Mouse (Mus musculus) induced T-regulatory cell, adult 2 months (primary cell): Measurements from ENCODE around the gene Ttll9.
A peak's percentile ranks its signal among the peaks of the same experiment; 100 is the strongest.

Experiments used
- DNase-seq: peaks from one replicate; pipeline ENCODE4 v3.0.0-alpha.2; 2012; ENCODE audit warnings: low read depth

The Ttll9 gene

DNA sequence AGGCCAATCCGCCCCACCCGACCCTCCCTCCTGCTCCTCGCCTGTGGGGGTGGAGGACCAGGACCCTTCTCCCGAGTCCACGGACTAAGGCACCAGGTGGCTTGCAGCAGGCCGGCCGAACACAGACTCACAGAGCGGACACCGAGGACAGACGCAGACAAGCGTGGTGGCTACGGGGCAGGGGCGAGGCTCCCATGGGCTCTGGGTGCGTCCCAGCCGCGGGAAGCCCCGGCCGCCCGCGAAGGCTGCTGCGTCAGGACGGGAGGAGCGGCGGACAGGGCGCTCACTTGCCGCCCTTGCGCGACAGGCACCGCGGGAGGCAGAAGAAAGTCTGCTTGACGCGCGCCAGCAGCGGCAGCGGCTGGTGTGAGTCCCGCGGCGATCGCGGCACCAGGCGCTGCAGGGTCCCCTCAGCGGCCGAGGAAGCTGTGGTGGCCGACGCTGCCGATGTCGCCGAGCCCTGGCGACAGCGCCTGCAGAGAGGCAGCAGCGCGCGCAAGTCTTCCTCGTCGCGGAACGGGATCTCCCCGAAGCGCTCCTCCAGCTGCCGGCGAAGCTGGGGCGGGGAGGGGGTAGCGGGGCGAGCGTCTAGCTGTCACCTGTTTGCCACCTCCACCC, 19.3 kb upstream of the Ttll9 start:
- DNase-seq, result no peak

DNA sequence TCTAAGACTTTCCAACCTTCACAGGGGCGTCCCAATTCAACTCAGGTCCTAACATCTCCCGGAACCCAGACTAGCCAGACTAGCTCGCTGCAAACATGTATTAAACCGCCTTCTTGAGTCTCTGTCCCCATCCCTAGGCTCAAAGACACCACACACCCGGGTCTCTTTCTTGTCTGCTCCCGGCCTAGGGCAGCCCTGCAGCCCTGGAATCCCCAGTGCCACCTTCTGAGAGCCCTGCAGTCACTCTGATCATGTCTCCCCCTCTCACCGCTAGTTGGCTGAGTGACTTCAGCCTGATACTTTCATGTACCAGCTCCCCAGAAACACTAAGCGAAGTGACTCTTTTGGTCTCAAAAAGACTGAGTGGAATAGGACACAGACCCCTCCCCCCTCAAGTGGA, 18.7 kb upstream of the Ttll9 start:
- DNase-seq, result no peak

DNA sequence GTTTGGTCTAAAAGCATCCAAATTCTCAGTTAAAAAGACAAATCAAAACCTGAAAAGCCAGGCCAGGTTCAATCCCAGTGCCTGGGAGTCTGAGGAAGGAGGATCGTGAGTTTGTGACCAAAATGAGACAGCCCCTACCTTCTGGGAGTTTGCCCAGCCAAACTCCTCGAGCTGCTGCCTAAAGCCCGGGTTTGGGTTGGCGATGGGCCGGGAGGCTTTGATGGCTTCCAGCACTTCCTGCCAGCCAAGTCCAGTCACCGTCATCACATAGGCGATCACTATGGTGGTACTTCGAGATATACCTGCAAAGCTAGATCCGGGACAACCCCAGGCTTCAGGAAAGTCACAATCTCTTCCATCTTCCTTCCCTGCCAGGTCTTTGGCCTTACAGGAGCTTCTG, 18.3 kb upstream of the Ttll9 start:
- no peak for DNase-seq

DNA sequence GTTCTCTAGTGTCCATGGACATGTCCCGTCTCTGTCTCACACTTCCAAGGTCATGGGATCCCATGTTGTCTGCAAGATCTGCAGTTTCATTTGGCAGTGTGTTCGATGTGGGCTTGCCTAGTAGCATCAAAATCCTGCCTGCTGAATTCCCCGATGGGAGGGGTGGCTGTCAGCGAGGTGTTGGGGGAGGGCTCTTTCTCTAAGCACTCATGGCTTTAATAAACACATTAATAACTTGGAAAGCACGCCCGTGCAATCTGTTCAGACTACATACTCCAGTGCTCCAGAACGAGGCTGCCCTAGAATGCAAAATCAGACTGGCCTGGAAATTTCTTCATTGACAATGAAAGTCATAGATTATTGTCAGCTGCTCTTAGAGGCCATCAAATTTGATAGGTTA, 15.2 kb upstream of the Ttll9 start:
- DNase-seq, result no peak

DNA sequence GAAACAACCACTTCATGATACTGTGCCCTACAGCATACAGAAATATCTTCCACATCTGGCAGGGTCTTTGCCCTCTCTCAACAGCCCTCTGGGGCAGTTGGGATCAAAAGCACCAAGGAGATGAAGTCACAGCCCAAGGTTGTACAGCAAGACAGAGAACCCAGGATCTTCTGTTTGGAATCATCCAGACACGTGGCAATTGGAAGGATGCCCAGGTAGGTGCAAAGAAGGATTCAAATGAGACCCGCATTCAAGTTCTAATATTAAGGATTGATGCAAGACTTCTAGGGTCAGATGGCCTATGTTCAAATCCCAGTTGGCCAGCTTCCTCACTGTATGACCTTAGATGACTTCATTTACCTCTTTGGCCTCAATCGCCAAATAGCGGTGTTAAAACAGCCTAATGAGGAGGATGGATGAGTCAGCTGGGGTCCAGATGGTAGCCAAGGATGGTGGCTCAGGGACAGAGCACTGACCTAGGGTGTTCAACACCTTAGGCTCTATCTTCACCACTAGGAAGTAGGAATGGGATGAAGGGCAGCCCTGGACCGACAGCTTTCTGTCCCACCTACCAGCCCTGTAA, 13.8 kb upstream of the Ttll9 start:
- no peak for DNase-seq

DNA sequence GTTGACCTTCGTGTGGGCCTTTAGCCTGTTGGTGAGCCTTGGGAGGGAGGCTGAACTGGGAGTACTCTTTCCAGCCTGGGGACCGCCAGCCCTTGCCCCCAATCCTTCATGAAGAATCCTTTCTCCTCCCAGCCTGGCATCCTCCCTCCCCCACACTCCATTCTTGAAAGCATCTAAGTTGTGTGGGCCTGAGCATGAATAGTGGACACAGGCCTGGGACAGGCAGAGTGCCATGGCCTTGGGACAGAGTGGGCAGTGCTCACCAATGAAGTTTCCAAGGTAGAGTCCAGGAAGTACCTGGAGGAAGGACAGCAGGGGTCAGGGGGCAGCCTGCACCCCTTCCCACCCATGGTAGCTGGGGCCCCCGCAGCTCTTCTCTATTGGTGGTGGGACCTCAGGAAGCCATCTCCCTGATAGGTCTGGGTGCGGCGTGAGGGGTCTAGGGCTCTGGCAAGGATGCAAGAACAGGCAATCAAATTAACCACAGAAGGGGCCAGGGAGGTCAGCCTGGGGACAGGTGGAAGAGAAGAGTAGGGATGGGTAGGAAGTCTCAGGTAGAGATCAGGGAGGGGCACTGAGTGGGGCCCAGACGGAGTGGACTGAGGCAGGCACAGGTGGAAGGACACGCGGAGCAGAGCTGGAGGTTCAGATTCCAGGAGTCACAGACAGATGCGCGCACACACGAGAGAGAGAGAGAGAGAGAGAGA, 11.8 kb upstream of the Ttll9 start:
- no peak for DNase-seq

DNA sequence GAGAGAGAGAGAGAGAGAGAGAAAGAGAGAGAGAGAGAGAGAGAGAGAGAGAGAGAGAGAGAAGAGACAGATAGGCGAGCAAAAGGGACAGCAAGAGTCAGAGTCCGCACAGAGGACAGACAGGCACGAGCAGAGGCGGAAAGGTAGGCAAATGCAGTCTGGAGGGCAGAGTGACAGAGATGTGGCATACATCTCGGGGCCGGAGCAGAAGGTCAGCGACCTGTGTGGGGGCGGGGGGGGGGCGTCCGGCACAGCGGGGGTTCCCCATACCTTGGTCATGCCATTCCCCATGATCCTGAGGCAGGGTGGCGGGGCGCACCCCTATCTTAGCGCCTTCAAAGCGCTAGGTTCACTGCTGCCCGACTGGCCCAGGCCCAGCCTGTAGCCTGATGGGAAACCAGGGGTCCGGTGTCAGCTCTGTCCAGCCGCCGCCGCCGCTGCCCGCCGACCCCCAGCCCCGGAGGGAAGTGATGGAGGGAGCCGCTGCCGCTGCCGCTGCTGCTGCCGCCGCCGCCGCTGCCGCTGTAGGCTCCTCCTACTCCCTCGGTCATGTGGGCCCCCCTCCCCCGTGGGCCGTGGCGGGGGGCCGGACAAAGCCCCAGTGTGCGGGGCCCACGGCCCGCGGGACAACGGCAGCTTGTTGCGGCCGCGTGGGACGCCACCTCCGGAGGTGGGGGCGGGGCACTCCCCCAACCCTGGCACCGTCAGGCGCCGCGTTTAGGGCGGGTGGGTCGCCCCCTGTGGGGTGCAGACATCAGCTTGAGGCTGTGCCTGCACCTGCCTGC, 11.0 kb upstream of the Ttll9 start, which contains the start of gene Dusp15:
Gene Dusp15, minus strand, starts transcription at position 634 of the 785 bp plus-strand sequence.
- no peak for DNase-seq

DNA sequence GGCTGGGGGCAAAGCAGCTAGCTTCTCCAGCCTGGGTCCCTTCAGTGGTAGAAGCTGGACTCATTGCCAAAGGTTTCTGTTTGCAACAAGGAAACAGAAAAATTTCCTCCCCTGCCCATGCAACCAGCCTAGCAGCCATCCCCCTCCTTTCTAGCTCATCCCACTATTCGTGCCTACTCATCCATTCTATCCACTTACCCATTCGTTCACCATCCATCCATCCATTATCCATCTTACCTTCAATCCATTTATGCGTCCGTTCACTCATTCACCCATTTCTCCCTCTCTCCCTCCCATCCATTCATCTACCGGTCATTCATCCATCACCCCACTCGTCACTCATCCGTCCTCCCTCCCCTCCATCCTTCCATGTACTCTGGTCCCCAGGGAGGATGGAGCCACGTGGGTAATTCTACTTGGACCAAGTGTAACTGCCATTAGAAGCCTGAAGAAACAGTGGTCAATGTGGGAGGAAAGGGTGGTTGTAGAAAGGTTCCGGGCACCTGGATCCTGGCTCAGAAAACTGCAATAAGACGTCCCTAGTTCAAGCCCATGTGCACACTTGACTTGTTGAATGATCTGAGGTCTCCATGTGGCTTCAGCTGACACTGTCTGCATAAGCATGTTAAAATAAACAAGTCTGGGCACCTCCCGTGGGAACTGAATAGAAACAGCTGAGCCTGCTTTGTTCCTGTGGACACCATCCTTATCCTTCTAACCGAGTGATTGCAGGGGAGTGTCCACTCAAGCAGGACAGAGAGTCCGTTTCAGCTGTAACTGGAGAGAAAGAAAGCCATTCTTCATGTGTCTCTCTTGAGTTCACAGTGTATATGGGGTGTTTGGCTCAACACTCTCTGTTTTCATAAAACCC, 10.2 kb upstream of the Ttll9 start:
- DNase-seq, result no peak

DNA sequence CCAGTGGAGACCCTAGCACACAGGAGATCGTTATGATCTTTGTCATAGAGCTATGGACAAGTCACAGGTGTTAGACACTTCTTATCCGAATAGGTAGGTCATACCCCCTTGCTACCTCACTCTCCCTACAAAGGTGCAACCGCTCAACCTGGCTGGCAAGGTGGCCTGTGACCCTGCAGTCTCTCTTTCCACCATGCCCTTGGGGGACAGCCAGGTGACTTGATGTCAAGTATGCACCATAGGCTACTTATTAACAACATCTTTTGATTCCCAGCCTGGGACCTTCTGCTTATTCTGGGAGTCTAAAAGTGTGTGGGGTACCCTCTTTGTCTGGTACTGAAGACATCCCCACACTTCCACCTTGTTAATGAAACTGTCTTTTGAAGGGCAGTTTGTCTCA, 4.2 kb upstream of the Ttll9 start:
- DNase-seq, result no peak

DNA sequence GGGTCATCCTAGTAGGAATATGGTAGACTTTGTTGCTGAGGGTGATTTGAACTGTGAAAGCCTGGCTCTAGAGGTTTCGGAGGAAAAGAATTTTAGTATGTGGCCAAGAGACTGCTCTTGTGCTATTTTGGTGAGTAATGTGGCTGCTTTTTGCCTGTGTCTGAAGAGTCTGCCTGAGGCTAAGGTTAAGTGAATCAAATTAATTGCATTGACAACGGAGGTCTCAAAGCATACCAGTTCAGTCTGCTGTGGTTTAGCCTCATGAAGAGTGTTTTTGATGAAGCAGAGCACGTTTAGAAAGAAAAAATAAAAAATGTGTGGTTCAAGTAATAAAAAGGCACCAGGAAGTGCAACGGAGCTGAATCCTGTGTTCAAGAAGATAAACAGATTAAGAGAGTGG, 3.3 kb downstream of the Ttll9 start:
- DNase-seq, result no peak

DNA sequence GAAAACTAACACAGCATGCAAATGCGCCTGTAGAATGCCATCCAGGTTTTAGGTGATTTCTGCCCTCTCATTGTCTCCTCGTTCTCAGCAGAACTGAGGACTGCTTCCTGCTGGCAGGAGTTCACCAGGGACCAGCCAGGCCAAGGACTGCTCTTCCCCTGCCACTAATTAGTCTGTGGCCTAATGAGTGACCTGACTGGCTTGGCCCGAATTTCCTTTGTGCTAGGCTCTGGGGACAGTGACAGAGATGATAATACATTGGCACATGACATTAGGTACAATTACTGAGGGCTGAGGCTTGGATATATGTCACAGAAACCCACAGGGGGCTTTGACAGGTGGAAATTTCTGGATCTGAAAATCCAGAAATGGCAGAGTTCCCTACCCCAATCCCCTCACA, 14.7 kb downstream of the Ttll9 start:
- no peak for DNase-seq

DNA sequence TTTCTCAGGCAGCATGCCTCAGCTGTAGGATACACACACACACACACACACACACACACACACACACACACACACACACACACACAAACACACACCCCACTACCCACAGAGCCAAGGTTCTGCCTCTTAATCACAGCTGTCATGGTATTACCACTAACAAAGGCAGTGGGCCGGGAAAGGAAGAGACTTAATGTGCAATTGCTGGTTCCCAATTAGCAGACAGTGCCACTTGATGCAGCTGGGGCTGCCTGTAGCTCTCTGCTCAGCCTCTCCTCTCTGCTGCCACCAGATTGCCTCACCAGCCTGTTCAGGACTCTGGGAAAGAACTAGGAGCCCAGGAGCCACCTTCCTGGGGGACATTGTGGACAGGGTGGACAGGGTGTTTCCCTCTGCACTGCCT, 23.3 kb downstream of the Ttll9 start:
- DNase-seq, result no peak

DNA sequence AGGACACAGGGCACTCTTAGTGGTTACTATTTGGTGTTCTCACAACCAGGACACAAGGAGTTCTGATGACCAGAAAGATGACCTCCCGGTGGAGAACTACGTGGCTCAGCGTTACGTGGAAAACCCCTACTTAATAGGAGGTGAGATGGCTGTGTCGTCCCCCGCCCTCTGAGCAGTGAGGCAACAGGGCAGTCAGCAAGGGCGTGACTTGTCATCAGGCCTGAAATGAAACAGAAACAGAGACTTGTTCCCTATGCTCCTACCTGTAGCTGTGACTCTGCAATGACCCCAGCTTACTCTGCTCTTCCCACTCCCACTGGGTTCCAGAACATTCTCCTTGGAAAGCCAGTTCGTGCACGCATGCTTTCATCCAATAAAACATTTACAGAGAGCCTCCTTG, 29.2 kb downstream of the Ttll9 start:
- DNase-seq, result no peak

DNA sequence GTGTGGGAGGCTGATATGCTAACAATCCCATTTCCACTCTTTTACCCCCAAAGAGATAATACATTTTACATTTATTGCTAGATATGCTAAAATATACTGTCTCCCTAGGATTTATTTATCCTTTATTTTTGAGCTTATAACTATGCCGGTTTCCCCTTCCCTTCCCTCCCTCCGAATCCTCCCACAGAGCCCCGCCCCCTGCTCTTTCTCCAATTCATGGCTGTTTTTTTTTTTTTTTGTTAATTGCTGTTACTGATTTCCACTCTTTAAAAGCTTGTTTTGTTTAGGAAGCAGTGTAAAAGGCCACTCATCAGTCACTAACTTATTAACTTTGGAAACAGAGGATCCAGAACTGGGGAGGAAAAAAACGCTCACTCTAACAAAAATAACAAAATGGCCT, 34.8 kb downstream of the Ttll9 start:
- DNase-seq, result no peak

DNA sequence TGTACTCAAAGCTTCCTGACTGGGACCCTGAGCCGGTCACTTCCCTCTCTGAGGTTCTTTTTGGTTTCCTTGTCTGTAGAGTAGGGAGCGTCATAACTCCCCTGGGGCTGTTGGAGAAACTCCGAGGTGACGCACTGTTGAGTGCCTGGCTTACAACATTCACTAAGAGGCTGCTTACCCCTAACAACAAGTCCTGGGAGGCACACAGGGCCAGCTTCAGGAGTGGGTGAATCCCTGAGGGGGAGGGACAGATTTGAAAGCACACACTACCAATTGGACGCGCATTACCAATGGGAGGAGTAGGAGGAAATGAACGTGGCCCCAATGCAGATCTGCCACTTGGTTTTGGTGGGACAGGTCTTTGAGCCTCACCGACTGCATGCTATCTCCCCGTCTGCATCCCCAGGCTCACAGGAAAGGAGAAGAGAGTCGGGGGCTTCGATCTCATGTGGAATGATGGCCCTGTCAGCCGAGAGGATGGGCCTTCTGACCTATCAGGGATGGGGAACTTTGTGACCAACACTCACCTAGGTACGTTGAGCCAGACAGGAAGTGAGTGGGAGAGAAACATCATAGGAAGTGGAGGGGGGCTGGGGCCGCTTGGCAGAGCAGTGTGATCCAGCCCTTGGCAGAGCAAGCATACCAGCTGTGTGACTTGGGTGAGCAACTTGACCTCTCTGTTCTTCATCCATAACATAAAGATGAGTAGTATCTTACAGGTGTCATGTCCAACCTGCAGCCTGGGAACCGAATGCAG, 40.4 kb downstream of the Ttll9 start:
- DNase-seq, result peak; percentile 51

DNA sequence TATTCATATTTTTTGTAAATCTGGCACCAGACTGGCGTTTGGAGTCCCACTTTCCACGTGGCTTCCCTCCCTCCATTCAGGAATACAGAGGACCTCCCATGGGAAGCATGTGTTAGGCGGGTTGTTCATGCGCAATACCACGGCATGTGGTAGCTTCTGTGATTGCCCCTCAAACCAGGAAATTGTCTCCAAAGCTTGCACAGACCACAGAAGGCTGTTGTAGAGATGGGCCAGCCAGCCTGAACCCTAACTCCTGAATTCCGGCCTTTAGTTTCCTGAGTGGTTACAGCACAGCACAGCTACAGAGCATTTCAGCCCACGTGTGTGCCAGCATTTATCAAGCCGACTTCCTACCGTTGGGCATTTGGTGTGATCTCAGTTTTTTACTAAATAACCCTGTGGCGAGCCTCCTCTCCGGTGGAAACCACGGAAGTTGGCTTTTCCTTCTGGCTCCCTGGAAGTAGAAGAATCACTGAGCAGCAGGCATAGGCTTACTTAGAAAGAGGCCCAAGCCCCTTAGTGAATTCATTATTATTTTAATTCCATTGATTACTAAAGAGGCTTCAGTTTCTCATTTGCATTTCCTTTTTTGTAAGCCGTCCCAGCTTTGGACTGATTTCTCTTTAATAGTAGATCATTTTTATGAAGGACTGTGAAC, 41.5 kb downstream of the Ttll9 start:
- no peak for DNase-seq

DNA sequence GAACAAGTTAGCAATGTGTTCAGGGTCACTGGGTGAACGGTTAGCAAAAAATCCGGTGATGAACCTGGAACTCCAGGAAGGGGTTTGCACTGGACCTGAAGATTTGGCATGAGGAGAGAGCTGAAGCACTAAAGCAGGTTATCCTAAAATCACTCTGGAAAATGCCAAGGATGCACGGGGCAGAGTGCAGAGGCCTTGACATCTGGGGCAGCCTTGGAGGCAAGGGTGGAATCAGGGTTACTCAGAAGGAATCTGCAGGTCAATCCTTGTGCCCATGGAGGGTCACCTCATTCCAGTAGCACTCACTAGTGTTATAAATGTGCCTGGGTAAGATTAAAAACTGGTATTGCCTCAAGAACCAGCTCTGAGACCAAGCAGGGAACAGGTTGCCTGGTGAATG, 43.7 kb downstream of the Ttll9 start:
- DNase-seq, result no peak

DNA sequence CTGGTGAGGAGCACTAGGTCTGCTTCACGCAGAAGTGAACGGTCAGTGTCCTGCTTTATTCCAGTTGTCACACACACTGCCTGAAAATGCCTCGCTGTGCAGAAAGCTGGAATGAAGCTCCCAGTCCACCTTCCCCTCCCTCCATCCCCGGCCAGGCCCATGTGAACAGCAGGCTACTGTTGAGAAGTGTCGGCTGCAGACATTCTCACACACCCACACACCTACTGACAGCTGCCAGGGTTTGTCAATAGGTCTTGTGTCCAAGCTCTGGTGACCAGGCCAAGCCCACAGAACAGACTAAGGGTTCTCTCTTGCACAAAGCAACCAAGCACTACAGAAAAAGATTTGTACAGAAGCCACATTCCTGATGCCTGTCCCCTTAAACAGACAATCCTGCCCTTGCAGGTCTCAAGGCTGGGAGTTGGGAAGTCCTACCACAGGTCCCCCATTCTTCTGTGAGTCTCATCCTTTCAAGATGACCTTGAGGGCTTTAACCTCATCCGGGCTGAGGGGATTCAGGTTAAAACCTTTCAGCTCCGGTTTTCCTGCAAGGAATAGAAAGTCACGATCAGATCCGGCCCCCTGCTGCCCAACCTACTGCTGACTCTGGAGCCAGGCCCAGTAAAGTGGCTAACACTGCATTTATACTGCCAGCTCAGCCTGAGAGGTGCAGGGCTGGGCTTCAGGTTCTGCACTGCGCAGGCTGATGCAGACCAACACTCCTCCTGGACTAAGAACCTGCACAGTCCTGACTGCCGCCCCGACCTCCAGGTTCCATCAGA, 47.1 kb downstream of the Ttll9 start:
- DNase-seq, result no peak

DNA sequence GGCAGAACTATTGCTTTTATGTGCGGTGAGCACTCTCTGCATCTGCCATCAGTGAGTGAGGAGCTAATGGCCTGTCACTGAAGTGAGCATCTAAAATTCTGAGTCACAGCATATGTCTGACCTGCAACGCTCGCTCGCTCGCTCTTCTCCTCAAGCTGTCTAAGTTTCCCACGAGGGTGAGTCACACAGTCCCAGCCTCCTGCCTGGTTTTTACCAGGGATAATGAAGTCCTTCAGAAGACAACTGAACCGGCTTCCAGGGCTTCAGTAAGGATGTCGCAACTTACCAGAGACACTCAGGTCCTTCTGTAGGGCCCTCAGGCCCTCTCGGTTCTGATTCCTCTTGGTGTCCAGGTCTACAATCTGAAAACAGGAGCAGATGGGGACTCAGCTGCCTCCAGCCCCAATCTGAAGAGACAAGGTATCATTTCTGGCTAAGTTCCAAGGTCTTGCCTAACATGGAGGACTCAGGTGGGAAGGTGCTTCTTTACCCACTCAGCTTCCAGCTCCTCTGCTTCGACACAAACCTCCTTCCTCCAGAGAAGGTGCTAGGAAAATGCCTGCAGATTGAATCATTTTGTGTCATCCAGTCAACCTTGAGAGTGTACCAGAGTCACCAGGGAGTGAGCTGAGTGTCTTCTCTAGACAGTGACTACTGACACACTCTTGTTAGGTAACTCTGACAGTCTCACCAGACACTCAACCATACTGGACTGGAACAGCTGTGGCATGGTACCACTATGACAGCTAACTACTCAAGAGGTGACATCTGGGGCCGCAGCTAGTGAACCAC, 51.6 kb downstream of the Ttll9 start:
- DNase-seq, result no peak
